Mouse (Mus musculus): ENCODE measurements around the gene Zfand3. TPM values are rescaled to one million over a fixed set of nuclear protein-coding genes. Genes with fewer than 3 reads are reported as not detected.

The Zfand3 gene
- polyA plus RNA-seq, 1 experiment, result 107 TPM

- H3K4me3 ChIP-seq (replicated peaks; ENCODE audit: insufficient read depth, low read depth, low read length), result no peak overlapping the region
- no peak for DNase-seq
- 91% methylated on average over 3 of the region's 3 CpGs for WGBS
- no peaks in the 10 kb centered on the region for H3K27me3 ChIP-seq (ENCODE audit: control insufficient read depth, insufficient read depth, low read length)
- no peak for TF ChIP-seq POLR2A (IDR thresholded peaks at IDR 0.05; ENCODE audit: borderline replicate concordance, insufficient read depth, low read length)
- TF ChIP-seq CTCF (IDR thresholded peaks at IDR 0.05; ENCODE audit: borderline replicate concordance, insufficient read depth, low read depth, low read length), result no peak
- H3K27ac ChIP-seq (ENCODE audit: insufficient read depth, low read length), result no peak overlapping the region
- H3K4me1 ChIP-seq (ENCODE audit: control insufficient read depth, insufficient read depth, low read length), result peaks cover 19% of the 10 kb centered on the region
Observed at GRCm38 (mm10) chr17:30069776-30070175, 65.2 kb downstream of the Zfand3 start.

GRCm38 (mm10) chr17:30070631-30071030 lies 66.1 kb downstream of the Zfand3 start:
- H3K27ac ChIP-seq (ENCODE audit: insufficient read depth, low read length), result no peak overlapping the region
- no peak for DNase-seq
- peaks cover 19% of the 10 kb centered on the region for H3K4me1 ChIP-seq (ENCODE audit: control insufficient read depth, insufficient read depth, low read length)
- no peak overlapping the region for H3K4me3 ChIP-seq (replicated peaks; ENCODE audit: insufficient read depth, low read depth, low read length)
- WGBS, result 71% methylated on average over 5 of the region's 5 CpGs
- TF ChIP-seq CTCF (IDR thresholded peaks at IDR 0.05; ENCODE audit: borderline replicate concordance, insufficient read depth, low read depth, low read length), result no peak
- no peak for TF ChIP-seq POLR2A (IDR thresholded peaks at IDR 0.05; ENCODE audit: borderline replicate concordance, insufficient read depth, low read length)
- H3K27me3 ChIP-seq (ENCODE audit: control insufficient read depth, insufficient read depth, low read length), result no peaks in the 10 kb centered on the region

- 77% methylated on average over 3 of the region's 3 CpGs for WGBS
- TF ChIP-seq CTCF (IDR thresholded peaks at IDR 0.05; ENCODE audit: borderline replicate concordance, insufficient read depth, low read depth, low read length), result no peak
- TF ChIP-seq POLR2A (IDR thresholded peaks at IDR 0.05; ENCODE audit: borderline replicate concordance, insufficient read depth, low read length), result no peak
- H3K27ac ChIP-seq (ENCODE audit: insufficient read depth, low read length), result no peak overlapping the region
- no peak for DNase-seq
- peaks cover 18% of the 10 kb centered on the region for H3K4me1 ChIP-seq (ENCODE audit: control insufficient read depth, insufficient read depth, low read length)
- no peak overlapping the region for H3K4me3 ChIP-seq (replicated peaks; ENCODE audit: insufficient read depth, low read depth, low read length)
- no peaks in the 10 kb centered on the region for H3K27me3 ChIP-seq (ENCODE audit: control insufficient read depth, insufficient read depth, low read length)
Observed at GRCm38 (mm10) chr17:30072613-30073012, 68.1 kb downstream of the Zfand3 start.

GRCm38 (mm10) chr17:30075896-30076295 lies 71.4 kb downstream of the Zfand3 start:
- 61% methylated on average over 5 of the region's 5 CpGs for WGBS
- no peak overlapping the region for H3K4me3 ChIP-seq (replicated peaks; ENCODE audit: insufficient read depth, low read depth, low read length)
- no peaks in the 10 kb centered on the region for H3K27me3 ChIP-seq (ENCODE audit: control insufficient read depth, insufficient read depth, low read length)
- H3K4me1 ChIP-seq (ENCODE audit: control insufficient read depth, insufficient read depth, low read length), result peaks cover 15% of the 10 kb centered on the region
- H3K27ac ChIP-seq (ENCODE audit: insufficient read depth, low read length), result no peak overlapping the region
- DNase-seq, result no peak
- no peak for TF ChIP-seq CTCF (IDR thresholded peaks at IDR 0.05; ENCODE audit: borderline replicate concordance, insufficient read depth, low read depth, low read length)
- TF ChIP-seq POLR2A (IDR thresholded peaks at IDR 0.05; ENCODE audit: borderline replicate concordance, insufficient read depth, low read length), result no peak

GRCm38 (mm10) chr17:30084007-30084406 lies 79.5 kb downstream of the Zfand3 start:
- TF ChIP-seq CTCF (IDR thresholded peaks at IDR 0.05; ENCODE audit: borderline replicate concordance, insufficient read depth, low read depth, low read length) (no peak), POLR2A (IDR thresholded peaks at IDR 0.05; ENCODE audit: borderline replicate concordance, insufficient read depth, low read length) (no peak)
- no peaks in the 10 kb centered on the region; the same call in none of the 2 replicates for H3K4me1 ChIP-seq (ENCODE audit: control insufficient read depth, insufficient read depth, low read length)
- WGBS, result 31% methylated on average over 4 of the region's 4 CpGs
- DNase-seq, result peak in 1 of 2 experiments; percentile 31
- H3K27me3 ChIP-seq (ENCODE audit: control insufficient read depth, insufficient read depth, low read length), result no peaks in the 10 kb centered on the region
- H3K4me3 ChIP-seq (replicated peaks; ENCODE audit: insufficient read depth, low read depth, low read length), result no peak overlapping the region
- no peak overlapping the region for H3K27ac ChIP-seq (ENCODE audit: insufficient read depth, low read length)

- H3K27ac ChIP-seq (ENCODE audit: insufficient read depth, low read length), result no peak overlapping the region
- H3K4me3 ChIP-seq (replicated peaks; ENCODE audit: insufficient read depth, low read depth, low read length), result no peak overlapping the region
- H3K4me1 ChIP-seq (ENCODE audit: control insufficient read depth, insufficient read depth, low read length), result no peaks in the 10 kb centered on the region; the same call in none of the 2 replicates
- DNase-seq, result no peak
- no peaks in the 10 kb centered on the region for H3K27me3 ChIP-seq (ENCODE audit: control insufficient read depth, insufficient read depth, low read length)
- WGBS, result 93% methylated on average over 7 of the region's 7 CpGs
- TF ChIP-seq POLR2A (IDR thresholded peaks at IDR 0.05; ENCODE audit: borderline replicate concordance, insufficient read depth, low read length) (no peak), CTCF (IDR thresholded peaks at IDR 0.05; ENCODE audit: borderline replicate concordance, insufficient read depth, low read depth, low read length) (no peak)
Observed at GRCm38 (mm10) chr17:30086695-30087094, 82.2 kb downstream of the Zfand3 start.

GRCm38 (mm10) chr17:30088431-30088830 lies 83.9 kb downstream of the Zfand3 start:
- DNase-seq, result no peak
- no peaks in the 10 kb centered on the region for H3K27me3 ChIP-seq (ENCODE audit: control insufficient read depth, insufficient read depth, low read length)
- WGBS, result 95% methylated on average over 3 of the region's 3 CpGs
- TF ChIP-seq POLR2A (IDR thresholded peaks at IDR 0.05; ENCODE audit: borderline replicate concordance, insufficient read depth, low read length), result no peak
- no peak for TF ChIP-seq CTCF (IDR thresholded peaks at IDR 0.05; ENCODE audit: borderline replicate concordance, insufficient read depth, low read depth, low read length)
- H3K4me1 ChIP-seq (ENCODE audit: control insufficient read depth, insufficient read depth, low read length), result no peaks in the 10 kb centered on the region; the same call in none of the 2 replicates
- H3K27ac ChIP-seq (ENCODE audit: insufficient read depth, low read length), result no peak overlapping the region
- no peak overlapping the region for H3K4me3 ChIP-seq (replicated peaks; ENCODE audit: insufficient read depth, low read depth, low read length)

GRCm38 (mm10) chr17:30090416-30090815 lies 85.9 kb downstream of the Zfand3 start:
- Histone ChIP-seq H3K27ac (ENCODE audit: insufficient read depth, low read length) (no peak overlapping the region), H3K27me3 (ENCODE audit: control insufficient read depth, insufficient read depth, low read length) (no peaks in the 10 kb centered on the region), H3K4me3 (replicated peaks; ENCODE audit: insufficient read depth, low read depth, low read length) (no peak overlapping the region), H3K4me1 (ENCODE audit: control insufficient read depth, insufficient read depth, low read length) (no peaks in the 10 kb centered on the region; the same call in 1 of the 2 replicates)
- DNase-seq, result no peak
- no peak for TF ChIP-seq CTCF (IDR thresholded peaks at IDR 0.05; ENCODE audit: borderline replicate concordance, insufficient read depth, low read depth, low read length)
- WGBS, result 78% methylated on average over 3 of the region's 3 CpGs

Measured in cerebellum, adult 2 months (tissue).